Mouse (Mus musculus) CH12.LX (cell line): ENCODE data around the gene Elk3. TPM values are rescaled to one million over a fixed set of nuclear protein-coding genes. Genes with fewer than 3 reads are reported as not detected.

ENCODE experiments used
- DNase-seq: peaks from one replicate; pipeline ENCODE4 v3.0.0-alpha.2; 2013; ENCODE audit errors: extremely low read depth
- H3K27ac ChIP-seq: 2 replicates; pipeline ENCODE4 v1.5.1; 2012; ENCODE audit warnings: low read depth, mild to moderate bottlenecking, control low read depth, moderate library complexity; ENCODE audit not compliant: insufficient read depth
- H3K27me3 ChIP-seq: replicated peaks from 2 replicates; pipeline ENCODE3; 2012; ENCODE audit warnings: inconsistent platforms
- H3K36me3 ChIP-seq, 2 experiments: replicated peaks in 1 of 2; 2 replicates each; pipeline versions ENCODE3 to v1.6.1; 2012; ENCODE audit warnings: inconsistent platforms in 1 of 2, low read length in 1 of 2, mild to moderate bottlenecking in 1 of 2, mixed read lengths in 1 of 2, moderate library complexity in 1 of 2; ENCODE audit not compliant: control insufficient read depth in 1 of 2, insufficient read depth in 1 of 2
- H3K4me1 ChIP-seq, 2 experiments: 2 replicates each; pipeline ENCODE4 v1.6.1; 2012; ENCODE audit warnings: inconsistent platforms in 1 of 2, moderate library complexity in 1 of 2; ENCODE audit not compliant: insufficient read depth in 2 of 2, control insufficient read depth in 1 of 2
- H3K4me2 ChIP-seq: 2 replicates; pipeline ENCODE4 v1.6.1; 2012; ENCODE audit warnings: low read depth, mild to moderate bottlenecking, control low read depth; ENCODE audit not compliant: poor library complexity, insufficient read depth, severe bottlenecking
- H3K4me3 ChIP-seq, 3 experiments: fragments of 150-350 bp in 1 of 3; sonication (generic) in 1 of 3; replicated peaks in 1 of 3; 2 replicates each; pipeline versions ENCODE3 to v1.5.1; 2011 to 2012; ENCODE audit warnings: low read depth in 2 of 3, low read length in 2 of 3, mild to moderate bottlenecking in 2 of 3, moderate library complexity in 2 of 3, control low read depth in 1 of 3, improper control_type of control experiment in 1 of 3, inconsistent platforms in 1 of 3, mixed read lengths in 1 of 3; ENCODE audit not compliant: poor library complexity in 1 of 3
- H3K79me2 ChIP-seq: replicated peaks from 2 replicates; pipeline ENCODE4 v1.6.1; 2012; ENCODE audit warnings: mild to moderate bottlenecking, moderate library complexity; ENCODE audit not compliant: control insufficient read depth, poor library complexity, insufficient read depth, severe bottlenecking; ENCODE audit errors: extremely low read depth
- H3K9ac ChIP-seq: 2 replicates; pipeline ENCODE4 v1.6.1; 2012; ENCODE audit warnings: low read depth, mild to moderate bottlenecking, control low read depth, moderate library complexity; ENCODE audit not compliant: insufficient read depth
- H3K9me3 ChIP-seq: replicated peaks from 2 replicates; pipeline ENCODE3; 2012; ENCODE audit warnings: low read length, inconsistent platforms, mixed read lengths
- BHLHE40 ChIP-seq: IDR thresholded peaks from 2 replicates; pipeline ENCODE4 v1.6.1; 2011; ENCODE audit warnings: mild to moderate bottlenecking, low read depth, low read length, improper control_type of control experiment
- CHD1 ChIP-seq: IDR thresholded peaks from 2 replicates; pipeline ENCODE4 v1.6.1; 2012; ENCODE audit warnings: low read depth, low read length, improper control_type of control experiment, inconsistent platforms
- CHD2 ChIP-seq: IDR thresholded peaks from 2 replicates; pipeline ENCODE4 v1.6.1; 2011; ENCODE audit warnings: low read length, improper control_type of control experiment
- CTCF ChIP-seq, 2 experiments: IDR thresholded peaks in 1 of 2; conservative IDR thresholded peaks in 1 of 2; 2 replicates each; pipeline ENCODE4 v1.5.1; 2011 to 2012; ENCODE audit warnings: low read depth in 2 of 2, low read length in 2 of 2, improper control_type of control experiment in 1 of 2, inconsistent platforms in 1 of 2, mild to moderate bottlenecking in 1 of 2, moderate library complexity in 1 of 2
- E2F4 ChIP-seq: IDR thresholded peaks from 2 replicates; pipeline ENCODE4 v1.6.1; 2011; ENCODE audit warnings: low read depth, low read length, improper control_type of control experiment; ENCODE audit not compliant: insufficient replicate concordance
- ELF1 ChIP-seq: IDR thresholded peaks from 2 replicates; pipeline ENCODE4 v1.6.1; 2014; ENCODE audit warnings: low read depth, mild to moderate bottlenecking, inconsistent platforms, low read length, improper control_type of control experiment
- EP300 ChIP-seq: IDR thresholded peaks from 2 replicates; pipeline ENCODE4 v1.6.1; 2011; ENCODE audit warnings: low read length, improper control_type of control experiment
- ETS1 ChIP-seq: conservative IDR thresholded peaks from 2 replicates; pipeline ENCODE4 v1.6.1; 2012; ENCODE audit warnings: low read depth, mild to moderate bottlenecking, inconsistent platforms, low read length, improper control_type of control experiment, moderate library complexity
- GABPA ChIP-seq: IDR thresholded peaks from 2 replicates; pipeline ENCODE4 v1.6.1; 2012; ENCODE audit warnings: low read depth, low read length, improper control_type of control experiment, inconsistent platforms; ENCODE audit not compliant: insufficient replicate concordance
- HCFC1 ChIP-seq: IDR thresholded peaks from 2 replicates; pipeline ENCODE4 v1.6.1; 2012; ENCODE audit warnings: low read depth, mild to moderate bottlenecking, inconsistent platforms, low read length, improper control_type of control experiment
- IRF4 ChIP-seq: IDR thresholded peaks from 2 replicates; pipeline ENCODE4 v1.6.1; 2014; ENCODE audit warnings: low read depth, mild to moderate bottlenecking, inconsistent platforms, low read length, improper control_type of control experiment
- JUN ChIP-seq: IDR thresholded peaks from 2 replicates; pipeline ENCODE4 v1.6.1; 2011; ENCODE audit warnings: low read depth, mild to moderate bottlenecking, low read length, improper control_type of control experiment, moderate library complexity; ENCODE audit not compliant: insufficient read depth
- JUND ChIP-seq: conservative IDR thresholded peaks from 2 replicates; pipeline ENCODE4 v1.6.1; 2011; ENCODE audit warnings: low read depth, low read length, improper control_type of control experiment
- KAT2A ChIP-seq: IDR thresholded peaks from 2 replicates; pipeline ENCODE4 v1.6.1; 2012; ENCODE audit warnings: low read length, improper control_type of control experiment, inconsistent platforms; ENCODE audit not compliant: insufficient replicate concordance
- MAFK ChIP-seq: IDR thresholded peaks from 2 replicates; pipeline ENCODE4 v1.6.1; 2011; ENCODE audit warnings: low read length, improper control_type of control experiment; ENCODE audit not compliant: insufficient replicate concordance
- MAX ChIP-seq: IDR thresholded peaks from 2 replicates; pipeline ENCODE4 v1.6.1; 2011; ENCODE audit warnings: low read length, improper control_type of control experiment
- MAZ ChIP-seq: IDR thresholded peaks from 2 replicates; pipeline ENCODE4 v1.6.1; 2012; ENCODE audit warnings: low read depth, mild to moderate bottlenecking, inconsistent platforms, low read length, improper control_type of control experiment, moderate library complexity
- MEF2A ChIP-seq: IDR thresholded peaks from 2 replicates; pipeline ENCODE4 v1.6.1; 2014; ENCODE audit warnings: low read depth, mild to moderate bottlenecking, inconsistent platforms, low read length, improper control_type of control experiment, borderline replicate concordance
- MXI1 ChIP-seq: IDR thresholded peaks from 2 replicates; pipeline ENCODE4 v1.6.1; 2011; ENCODE audit warnings: mild to moderate bottlenecking, low read depth, low read length, improper control_type of control experiment
- MYC ChIP-seq: IDR thresholded peaks from 2 replicates; pipeline ENCODE4 v1.6.1; 2011; ENCODE audit warnings: low read depth, mild to moderate bottlenecking, improper control_type of control experiment, low read length
- NELFE ChIP-seq: IDR thresholded peaks from 2 replicates; pipeline ENCODE4 v1.6.1; 2011; ENCODE audit warnings: low read depth, low read length, improper control_type of control experiment
- PAX5 ChIP-seq: IDR thresholded peaks from 2 replicates; pipeline ENCODE4 v1.6.1; 2012; ENCODE audit warnings: low read length, inconsistent platforms, mixed read lengths
- POLR2A ChIP-seq: IDR thresholded peaks from 2 replicates; pipeline ENCODE4 v1.6.1; 2011; ENCODE audit warnings: low read depth, mild to moderate bottlenecking, improper control_type of control experiment, low read length
- POLR2AphosphoS2 ChIP-seq: IDR thresholded peaks from 2 replicates; pipeline ENCODE4 v1.6.1; 2011; ENCODE audit warnings: low read depth, low read length, improper control_type of control experiment
- RAD21 ChIP-seq: IDR thresholded peaks from 2 replicates; pipeline ENCODE4 v1.6.1; 2011; ENCODE audit warnings: low read depth, mild to moderate bottlenecking, low read length, improper control_type of control experiment, moderate library complexity
- RCOR1 ChIP-seq: conservative IDR thresholded peaks from 2 replicates; pipeline ENCODE4 v1.6.1; 2012; ENCODE audit warnings: low read depth, mild to moderate bottlenecking, inconsistent platforms, low read length, improper control_type of control experiment
- SIN3A ChIP-seq: IDR thresholded peaks from 2 replicates; pipeline ENCODE4 v1.6.1; 2012; ENCODE audit warnings: low read length, improper control_type of control experiment, inconsistent platforms
- SMC3 ChIP-seq: IDR thresholded peaks from 2 replicates; pipeline ENCODE4 v1.6.1; 2011; ENCODE audit warnings: low read depth, low read length, improper control_type of control experiment
- TBP ChIP-seq: conservative IDR thresholded peaks from 2 replicates; pipeline ENCODE4 v1.6.1; 2011; ENCODE audit warnings: low read depth, low read length, improper control_type of control experiment
- TCF12 ChIP-seq: IDR thresholded peaks from 2 replicates; pipeline ENCODE4 v1.6.1; 2014; ENCODE audit warnings: low read depth, mild to moderate bottlenecking, inconsistent platforms, low read length, improper control_type of control experiment
- UBTF ChIP-seq: IDR thresholded peaks from 2 replicates; pipeline ENCODE4 v1.6.1; 2012; ENCODE audit warnings: low read depth, mild to moderate bottlenecking, inconsistent platforms, low read length, improper control_type of control experiment, moderate library complexity
- USF2 ChIP-seq: conservative IDR thresholded peaks from 2 replicates; pipeline ENCODE4 v1.6.1; 2011; ENCODE audit warnings: low read depth, low read length, improper control_type of control experiment
- ZKSCAN1 ChIP-seq: IDR thresholded peaks from 2 replicates; pipeline ENCODE4 v1.6.1; 2012; ENCODE audit warnings: low read depth, inconsistent platforms, low read length, improper control_type of control experiment, borderline replicate concordance
- ZMIZ1 ChIP-seq: IDR thresholded peaks from 2 replicates; pipeline ENCODE4 v1.6.1; 2012; ENCODE audit warnings: low read depth, mild to moderate bottlenecking, inconsistent platforms, low read length, improper control_type of control experiment
- ZNF384 ChIP-seq: IDR thresholded peaks from 2 replicates; pipeline ENCODE4 v1.6.1; 2012; ENCODE audit warnings: low read depth, low read length, improper control_type of control experiment, inconsistent platforms
- dilution Hi-C: fragments of 300-500 bp; cut with MboI; formaldehyde crosslinking; loops from 2 replicates; pipeline ENCODE4 v1.14.3; 2020; ENCODE audit warnings: low sequenced_read_pairs; ENCODE audit not compliant: extremely low pct_unique_long_range_greater_than_20kb, extremely low pct_ligation_motif_present
- in situ Hi-C: fragments of 300-500 bp; cut with MboI; formaldehyde crosslinking; loops from 3 replicates; pipeline ENCODE4 v1.14.3; 2019; ENCODE audit warnings: low sequenced_read_pairs, low pct_ligation_motif_present, low pct_unique_long_range_greater_than_20kb, mixed read lengths
- polyA plus RNA-seq: library from polyadenylated mRNA; unstranded; fragments of >175 nt; gene quantifications from 2 replicates; pipeline ENCODE4 v1.2.1, GENCODE M21; 2012; ENCODE audit warnings: low read depth; ENCODE audit not compliant: insufficient read length
- total RNA-seq, 2 experiments: library from RNA; depleted of rRNA; stranded (reverse); fragments of 300-350 nt in 1 of 2; fragments of >200 nt in 1 of 2; gene quantifications; 2 replicates each; pipeline ENCODE4 v1.2.3; 2012 to 2014

The Elk3 gene
- total and polyA plus RNA-seq, 3 experiments, result 20.1 to 37.0 (median 25.8) TPM

- H3K36me3 ChIP-seq, result peaks cover 0 to 6% of the 10 kb centered on the region in 2 experiments
- peak overlapping the region; percentile 50 for H3K9ac ChIP-seq
- H3K4me1 ChIP-seq, result peaks cover 48 to 82% of the 10 kb centered on the region in 2 experiments
- no peak overlapping the region for H3K4me3 ChIP-seq
- in situ Hi-C loops (loop anchor here (5.0 kb wide), 1 partner anchor 34 kb away; the partner anchor contains the start of gene Elk3), dilution Hi-C loops (no loop called here)
- peak; percentile 85; the same call in 1 of the 2 replicates for TF ChIP-seq CHD1
- TF ChIP-seq JUN, result no peak
- peak; percentile 57; the same call in 1 of the 2 replicates for TF ChIP-seq TCF12
- no peak for TF ChIP-seq TBP
- TF ChIP-seq POLR2AphosphoS2, result no peak
- TF ChIP-seq NELFE, result no peak
- peak; percentile 66; the same call in 1 of the 2 replicates for TF ChIP-seq UBTF
- no peak; the same call in none of the 2 replicates for TF ChIP-seq SMC3
- 0 out of 2 replicates have a peak, but pooled peaks have one; percentile 14 for TF ChIP-seq ELF1
- TF ChIP-seq MAFK, result no peak
- TF ChIP-seq CTCF (conservative IDR thresholded peaks at IDR 0.05 in 1 of 2, IDR thresholded peaks at IDR 0.05 in 1 of 2; ENCODE audit: low read depth in 2 of 2, low read length in 2 of 2), result no peak
- no peak for TF ChIP-seq PAX5
- TF ChIP-seq MEF2A, result 0 out of 2 replicates have a peak, but pooled peaks have one; percentile 43
- peak; percentile 48 for TF ChIP-seq EP300
- TF ChIP-seq KAT2A, result no peak
- peak; percentile 39; the same call in 1 of the 2 replicates for TF ChIP-seq MYC
- no peak for TF ChIP-seq GABPA
- 0 out of 2 replicates have a peak, but pooled peaks have one; percentile 10 for TF ChIP-seq CHD2
- TF ChIP-seq SIN3A, result peak; percentile 72
- TF ChIP-seq MAZ, result no peak; the same call in 1 of the 2 replicates
- TF ChIP-seq ZMIZ1, result no peak
- TF ChIP-seq E2F4, result no peak
- TF ChIP-seq JUND, result no peak
- no peak for TF ChIP-seq HCFC1
- no peak for TF ChIP-seq RCOR1
- TF ChIP-seq ETS1, result 0 out of 2 replicates have a peak, but pooled peaks have one; percentile 27
- no peak for TF ChIP-seq ZNF384
- no peak for TF ChIP-seq USF2
- peak; percentile 64 for TF ChIP-seq IRF4
- no peak for TF ChIP-seq ZKSCAN1
- no peak for TF ChIP-seq POLR2A
- peak; percentile 58 for TF ChIP-seq BHLHE40
- TF ChIP-seq RAD21, result no peak
- TF ChIP-seq MAX, result peak; percentile 55
- peak; percentile 53 for TF ChIP-seq MXI1
- peak; percentile 67 for DNase-seq
- peak overlapping the region; percentile 99 for H3K27ac ChIP-seq
- H3K27me3 ChIP-seq, result no peaks in the 10 kb centered on the region
- no peaks in the 10 kb centered on the region; the same call in 1 of the 2 replicates for H3K79me2 ChIP-seq
- peaks cover 9% of the 10 kb centered on the region for H3K9me3 ChIP-seq
- peak overlapping the region; percentile 48 for H3K4me2 ChIP-seq
Measured at GRCm38 (mm10) chr10:93346208-93346936, 35.4 kb upstream of the Elk3 start.
